13 mouse cellular contexts compared by ENCODE assay signal in genomic region chr1:119197415-119197700, GRCm38 (mm10).
DNase-seq lines count a peak whose midpoint lies in the region; ATAC-seq and TF ChIP-seq lines count a peak whose summit lies in the region.
"Had no signal": no experiment of that assay in that cellular context is flagged by ENCODE, and none has a peak within 500 bp of the region (broad histone marks: within the 10 kb centered on the region; RNA-seq: fewer than 3 reads in every experiment).

No protein-coding gene starts in this region.

- no peaks in the 10 kb centered on the region for H3K36me3 ChIP-seq in heart, embryonic 14.5 days (ENCODE audit: control insufficient read depth, insufficient read depth, low read length)
- no peaks in the 10 kb centered on the region for H3K36me3 ChIP-seq in kidney, postnatal 0 days (ENCODE audit: insufficient read depth, low read length)
- no peaks in the 10 kb centered on the region for H3K36me3 ChIP-seq in forebrain, embryonic 16.5 days (ENCODE audit: control insufficient read depth, insufficient read depth)
- H3K36me3 ChIP-seq: limb, embryonic 13.5 days; neural tube, embryonic 12.5 days had no signal

- peak overlapping the region; percentile 46 to 61 for H3K27ac ChIP-seq in heart, embryonic 14.5 days (replicated peaks in 1 of 2; ENCODE audit: control insufficient read depth in 1 of 2, insufficient read depth in 1 of 2, low read depth in 2 of 2, low read length in 2 of 2)
- no peak overlapping the region for H3K27ac ChIP-seq in kidney, postnatal 0 days
- no peak overlapping the region for H3K27ac ChIP-seq in forebrain, embryonic 16.5 days (ENCODE audit: low read length)
- H3K27ac ChIP-seq: limb, embryonic 13.5 days; neural tube, embryonic 12.5 days had no signal

- in situ Hi-C loops in Patski (cut with MboI; ENCODE audit: low pct_unique_long_range_greater_than_20kb) = no loop called here

- intact Hi-C loops in heart, postnatal 25 days (cut with DNase I) = no loop called here

- no peak overlapping the region for H3K9ac ChIP-seq in heart, embryonic 14.5 days (ENCODE audit: low read length)
- H3K9ac ChIP-seq in kidney, postnatal 0 days (ENCODE audit: low read depth, low read length) = no peak overlapping the region
- H3K9ac ChIP-seq in forebrain, embryonic 16.5 days (replicated peaks; ENCODE audit: low read depth, low read length) = no peak overlapping the region
- H3K9ac ChIP-seq: limb, embryonic 13.5 days; neural tube, embryonic 12.5 days had no signal

- H3K9me3 ChIP-seq in heart, embryonic 14.5 days (ENCODE audit: control insufficient read depth, low read length) = no peaks in the 10 kb centered on the region
- no peaks in the 10 kb centered on the region for H3K9me3 ChIP-seq in kidney, postnatal 0 days (replicated peaks; ENCODE audit: low read length)
- H3K9me3 ChIP-seq in forebrain, embryonic 16.5 days (ENCODE audit: control insufficient read depth, low read length) = no peaks in the 10 kb centered on the region
- H3K9me3 ChIP-seq: limb, embryonic 13.5 days; neural tube, embryonic 12.5 days had no signal

- TF ChIP-seq CTCF in Patski (IDR thresholded peaks at IDR 0.05) = no peak
- no peak for TF ChIP-seq CTCF in kidney, postnatal 0 days (IDR thresholded peaks at IDR 0.05; ENCODE audit: low read depth)

- H3K4me3 ChIP-seq in heart, embryonic 14.5 days (ENCODE audit: control insufficient read depth in 1 of 2, insufficient read depth in 1 of 2, low read depth in 1 of 2, low read length in 2 of 2) = no peak overlapping the region
- H3K4me3 ChIP-seq in kidney, postnatal 0 days (replicated peaks; ENCODE audit: low read depth, low read length) = no peak overlapping the region
- H3K4me3 ChIP-seq in forebrain, embryonic 16.5 days (replicated peaks; ENCODE audit: low read length) = no peak overlapping the region
- H3K4me3 ChIP-seq: limb, embryonic 13.5 days; neural tube, embryonic 12.5 days had no signal

- peak overlapping the region; percentile 31 for H3K4me2 ChIP-seq in heart, embryonic 14.5 days (ENCODE audit: low read length)
- no peak overlapping the region for H3K4me2 ChIP-seq in kidney, postnatal 0 days (ENCODE audit: low read length)
- no peak overlapping the region for H3K4me2 ChIP-seq in forebrain, embryonic 16.5 days (ENCODE audit: low read length)
- H3K4me2 ChIP-seq: limb, embryonic 13.5 days; neural tube, embryonic 12.5 days had no signal

- peak; percentile 96 for DNase-seq in heart, adult 11 months
- no peak for DNase-seq in heart, postnatal 25 days (ENCODE audit: low spot score)
- DNase-seq in Patski (ENCODE audit: low read depth, low spot score) (peak; percentile 92), MN1 (ENCODE audit: low spot score) (no peak)
- peak; percentile 29 for DNase-seq in kidney, postnatal 0 days (ENCODE audit: low spot score)
- DNase-seq in thymus, postnatal 25 days = no peak
- DNase-seq: B cell, adult 2 months; thymus, postnatal 4 days had no signal

- H3K27me3 ChIP-seq in Patski = no peaks in the 10 kb centered on the region
- no peaks in the 10 kb centered on the region for H3K27me3 ChIP-seq in heart, embryonic 14.5 days (ENCODE audit: control insufficient read depth, insufficient read depth, low read length)
- H3K27me3 ChIP-seq in kidney, postnatal 0 days (ENCODE audit: insufficient read depth, low read length) = no peaks in the 10 kb centered on the region
- H3K27me3 ChIP-seq in forebrain, embryonic 16.5 days (replicated peaks; ENCODE audit: control insufficient read depth, insufficient read depth, low read length) = no peaks in the 10 kb centered on the region
- H3K27me3 ChIP-seq: limb, embryonic 13.5 days; neural tube, embryonic 12.5 days had no signal

- 30% methylated on average over 7 of the region's 7 CpGs for WGBS in heart, embryonic 14.5 days
- WGBS in kidney, postnatal 0 days = 30% methylated on average over 7 of the region's 7 CpGs
- 50% methylated on average over 7 of the region's 7 CpGs for WGBS in forebrain, embryonic 16.5 days

- H3K4me1 ChIP-seq in heart, embryonic 14.5 days (ENCODE audit: control insufficient read depth in 2 of 2, insufficient read depth in 2 of 2, low read length in 2 of 2) = peaks cover 38 to 40% of the 10 kb centered on the region in 2 experiments
- H3K4me1 ChIP-seq in kidney, postnatal 0 days (replicated peaks; ENCODE audit: insufficient read depth, low read length) = peaks cover 5% of the 10 kb centered on the region
- H3K4me1 ChIP-seq in forebrain, embryonic 16.5 days (replicated peaks; ENCODE audit: control insufficient read depth, insufficient read depth, low read length) = peaks cover 7% of the 10 kb centered on the region
- H3K4me1 ChIP-seq: limb, embryonic 13.5 days had no signal

- CTCF ChIA-PET in Patski (lab: Charles Lee) = interaction anchor here (1.0 kb wide), 1 partner anchor 28 kb away, joined by 3 read pairs; no protein-coding TSS in a partner anchor

- POLR2A ChIA-PET in Patski (lab: Charles Lee) = no interaction called here

- peak; percentile 64 for ATAC-seq in Patski
- peak; percentile 47; the same call in 1 of the 2 replicates for ATAC-seq in heart, embryonic 14.5 days (ENCODE audit: insufficient number of reproducible peaks, insufficient read depth, low FRiP score, low read depth)
- ATAC-seq in kidney, postnatal 0 days (replicated peaks; ENCODE audit: low FRiP score, low read depth) = peak; percentile 86
- ATAC-seq in forebrain, embryonic 16.5 days = no peak
- ATAC-seq: activated CD4-positive, CD25-positive, alpha-beta regulatory T cell, adult 4 months had no signal

Comparison
In these comparisons a context has a peak if more than half of its experiments do, and no peak if none do; other contexts are left out.
1. DNase-seq: peak in heart, adult 11 months (single experiment), Patski (single experiment) and kidney, postnatal 0 days (single experiment); none in heart, postnatal 25 days (single experiment), thymus, postnatal 25 days (single experiment) and MN1 (single experiment).
2. H3K27ac ChIP-seq: peak in heart, embryonic 14.5 days (2 of 2); none in kidney, postnatal 0 days (single experiment) and forebrain, embryonic 16.5 days (single experiment).